Mouse (Mus musculus) hindbrain, embryonic 13.5 days (tissue): ENCODE results near the gene Vps8. TPM values are rescaled to one million over a fixed set of nuclear protein-coding genes. Genes with fewer than 3 reads are reported as not detected.

ENCODE experiments used
- ATAC-seq: fragments of 200-750 bp; cut with Nextera tagmentation; 2 replicates; pipeline ENCODE4 v1.8.0; 2017; ENCODE audit warnings: moderate TSS enrichment; ENCODE audit not compliant: low FRiP score
- H3K27ac ChIP-seq: fragments of 300-500 bp; sonication (generic); 2 replicates; pipeline ENCODE4 v1.5.1; 2015; ENCODE audit warnings: inconsistent platforms, mild to moderate bottlenecking, moderate library complexity
- H3K27me3 ChIP-seq: fragments of 300-500 bp; sonication (generic); 2 replicates; pipeline ENCODE4 v1.6.1; 2015; ENCODE audit warnings: mild to moderate bottlenecking, inconsistent platforms
- H3K36me3 ChIP-seq: fragments of 300-500 bp; sonication (generic); 2 replicates; pipeline ENCODE4 v1.6.1; 2015; ENCODE audit warnings: mild to moderate bottlenecking, inconsistent platforms
- H3K4me1 ChIP-seq: fragments of 300-500 bp; sonication (generic); replicated peaks from 2 replicates; pipeline ENCODE4 v1.6.1; 2015; ENCODE audit warnings: inconsistent platforms
- H3K4me2 ChIP-seq: fragments of 300-500 bp; sonication (generic); 2 replicates; pipeline ENCODE4 v1.6.1; 2015; ENCODE audit warnings: inconsistent platforms, mild to moderate bottlenecking, moderate library complexity
- H3K4me3 ChIP-seq: fragments of 300-500 bp; sonication (generic); 2 replicates; pipeline ENCODE4 v1.5.1; 2015; ENCODE audit warnings: mild to moderate bottlenecking, inconsistent platforms
- H3K9ac ChIP-seq: fragments of 300-500 bp; sonication (generic); 2 replicates; pipeline ENCODE4 v1.6.1; 2015; ENCODE audit warnings: mild to moderate bottlenecking, inconsistent platforms
- H3K9me3 ChIP-seq: fragments of 300-500 bp; sonication (generic); 2 replicates; pipeline ENCODE4 v1.6.1; 2016; ENCODE audit warnings: inconsistent platforms
- WGBS: fragments of 180-500 bp; shearing (Covaris S2); methylation state at CpG from one replicate; pipeline ENCODE4 v1.1.7; 2015; 5-methylcytosine and 5-hydroxymethylcytosine counted together
- polyA plus RNA-seq: library from polyadenylated mRNA; unstranded; fragments of >200 nt; fragmentation: Nextera tagmentation; extraction: Ambion mirVana; gene quantifications from 2 replicates; pipeline ENCODE4 v1.2.1, GENCODE M21; 2015

The Vps8 gene
- polyA plus RNA-seq, 1 experiment from 2014 or later, result 32.3 TPM

DNA sequence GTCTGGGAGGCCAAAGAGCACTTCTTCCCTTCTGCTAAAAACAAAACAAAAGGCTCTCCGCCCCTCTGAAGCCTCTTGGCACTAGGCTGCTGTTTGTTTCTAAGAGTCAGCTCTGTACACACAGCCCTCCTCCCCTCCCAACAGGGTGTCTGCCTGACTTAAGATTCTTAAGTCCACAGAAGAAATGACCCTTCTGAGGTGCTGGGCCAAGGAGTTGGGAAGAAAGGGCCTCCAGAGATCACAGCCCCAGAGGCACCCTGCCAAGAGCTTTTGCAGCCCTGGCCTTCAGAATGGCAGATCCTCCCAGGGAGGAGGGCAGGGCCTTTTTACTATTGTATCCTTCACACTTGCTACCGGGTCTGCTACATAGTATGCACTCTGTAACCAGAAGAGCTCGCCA is 33.6 kb upstream of the Vps8 start:
- Histone ChIP-seq H3K4me2 (no peak overlapping the region), H3K27ac (no peak overlapping the region), H3K36me3 (no peaks in the 10 kb centered on the region), H3K9ac (no peak overlapping the region), H3K4me1 (peaks cover 33% of the 10 kb centered on the region), H3K27me3 (no peaks in the 10 kb centered on the region), H3K9me3 (no peaks in the 10 kb centered on the region), H3K4me3 (no peak overlapping the region)
- ATAC-seq, result no peak
- WGBS, result 37% methylated on average over 3 of the region's 3 CpGs

DNA sequence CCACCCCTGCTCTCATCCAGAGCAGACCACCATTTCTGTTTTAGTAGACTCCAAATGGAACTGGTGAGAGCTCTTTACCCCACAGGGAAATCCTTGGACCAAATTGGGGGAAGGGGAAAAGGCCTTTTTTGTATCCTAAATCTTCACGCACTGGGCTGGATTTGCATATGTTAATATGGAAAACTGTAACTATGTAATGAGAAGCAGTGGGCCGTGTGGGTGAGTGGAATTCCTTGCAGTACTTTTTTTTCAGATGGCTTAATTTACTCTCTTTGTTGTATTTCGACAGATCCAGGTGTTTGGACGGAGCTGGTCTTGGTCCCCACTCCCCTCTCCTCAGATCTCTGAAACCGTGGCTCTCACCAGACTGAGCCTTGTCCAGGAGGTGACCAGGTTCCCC is 32.2 kb upstream of the Vps8 start:
- no peak for ATAC-seq

DNA sequence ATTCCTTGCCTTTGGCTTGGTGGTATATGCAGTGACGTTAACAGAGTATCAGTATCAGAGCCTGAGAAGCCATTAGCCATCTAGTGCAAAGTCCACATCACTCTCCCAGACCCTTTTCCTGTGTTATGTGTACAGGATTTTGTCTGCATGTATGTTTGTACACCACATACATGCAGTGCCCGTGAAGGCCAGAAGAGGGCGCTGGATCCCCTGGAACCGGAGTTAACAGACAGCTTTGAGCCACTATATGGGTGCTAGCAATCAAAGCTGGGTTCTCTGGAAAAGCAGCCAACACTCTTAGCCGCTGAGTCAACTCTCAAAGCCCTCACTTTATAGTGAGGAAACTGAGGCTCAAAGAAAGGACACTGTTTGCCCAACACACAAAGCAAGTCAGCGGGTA is 30.8 kb upstream of the Vps8 start:
- ATAC-seq, result peak; percentile 16; the same call in 1 of the 2 replicates

More for the DNA sequence above, 32.2 kb upstream of the Vps8 start:
- no peaks in the 10 kb centered on the region for H3K36me3 ChIP-seq
- H3K27me3 ChIP-seq, result no peaks in the 10 kb centered on the region
- H3K9ac ChIP-seq, result no peak overlapping the region
- 48% methylated on average over 5 of the region's 5 CpGs for WGBS
- H3K9me3 ChIP-seq, result no peaks in the 10 kb centered on the region
- H3K4me3 ChIP-seq, result no peak overlapping the region
- no peak overlapping the region for H3K27ac ChIP-seq
- no peak overlapping the region for H3K4me2 ChIP-seq
- peaks cover 43% of the 10 kb centered on the region for H3K4me1 ChIP-seq

DNA sequence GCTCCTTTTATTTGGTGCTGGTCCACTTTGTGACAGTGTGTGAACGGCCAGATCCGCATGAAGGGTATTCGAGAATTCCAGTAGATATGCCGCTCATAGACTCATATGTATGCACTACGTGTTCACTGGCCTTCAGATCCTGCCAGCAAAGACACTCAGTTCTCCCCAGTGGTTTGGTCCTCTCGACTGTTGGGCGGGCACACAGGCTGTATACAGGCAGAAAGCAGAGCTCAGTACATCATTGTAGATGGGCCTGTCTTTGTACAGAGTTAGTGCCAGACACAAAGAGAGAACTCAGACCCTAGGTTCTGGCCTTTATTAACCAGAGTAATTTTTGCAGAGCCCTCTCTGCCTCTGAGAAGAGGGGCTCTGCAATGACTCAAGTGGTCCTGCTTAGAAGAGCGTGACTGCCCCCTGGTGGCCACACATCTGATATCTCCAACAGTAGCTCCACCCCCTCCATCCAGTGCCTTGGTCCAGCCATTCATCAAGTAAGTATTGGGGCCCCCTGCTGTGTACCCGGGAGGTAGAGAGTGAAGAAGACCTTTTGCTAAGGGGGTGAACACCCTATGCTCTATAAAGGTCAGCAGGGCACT is 30.3 kb upstream of the Vps8 start:
- Histone ChIP-seq H3K9ac (no peak overlapping the region), H3K4me3 (no peak overlapping the region), H3K4me1 (peaks cover 55% of the 10 kb centered on the region), H3K27me3 (no peaks in the 10 kb centered on the region), H3K4me2 (no peak overlapping the region), H3K27ac (peak overlapping the region; percentile 64), H3K36me3 (no peaks in the 10 kb centered on the region), H3K9me3 (no peaks in the 10 kb centered on the region)
- peak; percentile 76 for ATAC-seq
- WGBS, result 33% methylated on average over 9 of the region's 9 CpGs

More for the DNA sequence above, 30.8 kb upstream of the Vps8 start:
- H3K9ac ChIP-seq, result no peak overlapping the region
- H3K27ac ChIP-seq, result peak overlapping the region; percentile 64
- H3K4me3 ChIP-seq, result no peak overlapping the region
- H3K27me3 ChIP-seq, result no peaks in the 10 kb centered on the region
- H3K36me3 ChIP-seq, result no peaks in the 10 kb centered on the region
- peaks cover 50% of the 10 kb centered on the region for H3K4me1 ChIP-seq
- WGBS, result 73% methylated on average over 6 of the region's 6 CpGs
- no peak overlapping the region for H3K4me2 ChIP-seq
- no peaks in the 10 kb centered on the region for H3K9me3 ChIP-seq

DNA sequence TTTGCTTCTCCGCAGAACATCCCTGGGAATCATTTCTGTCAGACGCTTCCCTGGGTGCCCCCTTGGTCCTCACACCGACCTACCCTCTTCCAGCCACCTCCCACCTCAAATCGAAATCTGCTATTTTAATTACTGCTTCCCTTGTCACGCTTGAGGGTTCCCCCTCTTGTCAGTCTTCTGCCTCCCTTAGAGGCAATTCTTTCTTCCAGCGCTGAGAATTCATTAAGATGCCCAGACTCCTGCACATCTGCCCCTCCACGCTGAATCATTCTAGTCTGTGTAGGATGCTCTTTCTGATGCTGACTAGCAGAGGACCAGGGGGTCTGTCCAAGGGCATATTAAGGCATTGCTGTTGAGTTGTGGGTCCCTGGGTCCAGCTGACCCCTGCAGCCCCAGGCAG is 27.4 kb upstream of the Vps8 start:
- ATAC-seq, result no peak
- 27% methylated on average over 7 of the region's 7 CpGs for WGBS
- peaks cover 61% of the 10 kb centered on the region for H3K4me1 ChIP-seq
- no peaks in the 10 kb centered on the region for H3K27me3 ChIP-seq
- H3K9me3 ChIP-seq, result no peaks in the 10 kb centered on the region
- H3K36me3 ChIP-seq, result no peaks in the 10 kb centered on the region
- no peak overlapping the region for H3K4me2 ChIP-seq
- peak overlapping the region; percentile 40 for H3K9ac ChIP-seq
- peak overlapping the region; percentile 83 for H3K27ac ChIP-seq
- no peak overlapping the region for H3K4me3 ChIP-seq

- 42% methylated on average over 5 of the region's 5 CpGs for WGBS
- peak overlapping the region; percentile 85 for H3K27ac ChIP-seq
- H3K36me3 ChIP-seq, result no peaks in the 10 kb centered on the region
- H3K4me2 ChIP-seq, result no peak overlapping the region
- H3K4me1 ChIP-seq, result peaks cover 51% of the 10 kb centered on the region
- no peak for ATAC-seq
- H3K9me3 ChIP-seq, result no peaks in the 10 kb centered on the region
- H3K27me3 ChIP-seq, result no peaks in the 10 kb centered on the region
- H3K4me3 ChIP-seq, result no peak overlapping the region
- H3K9ac ChIP-seq, result peak overlapping the region; percentile 10; the same call in 1 of the 2 replicates
Measured at GRCm38 (mm10) chr16:21397681-21398080, 25.2 kb upstream of the Vps8 start.

- Histone ChIP-seq H3K4me2 (peak overlapping the region; percentile 18), H3K27me3 (no peaks in the 10 kb centered on the region), H3K4me3 (no peak overlapping the region), H3K36me3 (no peaks in the 10 kb centered on the region), H3K27ac (peak overlapping the region; percentile 85), H3K9ac (peak overlapping the region; percentile 25; the same call in 1 of the 2 replicates), H3K9me3 (no peaks in the 10 kb centered on the region), H3K4me1 (peaks cover 58% of the 10 kb centered on the region)
- ATAC-seq, result peak; percentile 24
- 6% methylated on average over 8 of the region's 8 CpGs for WGBS
Measured at GRCm38 (mm10) chr16:21398345-21399051, 24.4 kb upstream of the Vps8 start.

DNA sequence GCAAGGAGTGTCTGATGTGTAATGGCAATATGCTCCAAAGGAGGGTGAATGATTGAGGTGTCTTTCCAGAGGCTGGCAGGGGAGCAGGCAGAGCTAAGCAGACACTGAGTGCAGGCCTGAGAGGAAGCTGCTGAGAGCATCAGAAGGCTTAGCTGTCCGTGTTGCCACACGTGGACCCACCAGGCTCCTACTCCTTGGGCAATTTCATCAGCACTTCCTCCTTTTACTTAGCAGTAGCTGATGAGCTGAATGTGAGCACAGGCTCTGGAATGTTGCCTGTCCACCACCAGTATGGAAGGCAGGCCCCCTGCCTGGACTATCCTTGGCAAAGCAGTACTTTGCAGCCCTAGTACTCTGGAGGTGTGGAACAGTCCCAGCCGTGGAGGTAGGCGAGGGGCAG is 23.0 kb upstream of the Vps8 start:
- 84% methylated on average over 4 of the region's 4 CpGs for WGBS
- no peaks in the 10 kb centered on the region for H3K36me3 ChIP-seq
- H3K4me2 ChIP-seq, result no peak overlapping the region
- no peak for ATAC-seq
- H3K9ac ChIP-seq, result no peak overlapping the region
- H3K4me1 ChIP-seq, result peaks cover 56% of the 10 kb centered on the region
- 0 out of 2 replicates have a peak overlapping the region, but pooled peaks have one; percentile 4 for H3K27ac ChIP-seq
- H3K9me3 ChIP-seq, result no peaks in the 10 kb centered on the region
- H3K27me3 ChIP-seq, result peaks cover 3% of the 10 kb centered on the region; the same call in 1 of the 2 replicates
- H3K4me3 ChIP-seq, result no peak overlapping the region

- WGBS, result 74% methylated on average over 17 of the region's 17 CpGs
- Histone ChIP-seq H3K36me3 (no peaks in the 10 kb centered on the region), H3K27ac (no peak overlapping the region), H3K9me3 (no peaks in the 10 kb centered on the region), H3K9ac (no peak overlapping the region), H3K27me3 (peaks cover 3% of the 10 kb centered on the region; the same call in 1 of the 2 replicates), H3K4me1 (peaks cover 40% of the 10 kb centered on the region), H3K4me2 (no peak overlapping the region), H3K4me3 (no peak overlapping the region)
- no peak for ATAC-seq
Measured at GRCm38 (mm10) chr16:21402068-21402467, 20.9 kb upstream of the Vps8 start.

DNA sequence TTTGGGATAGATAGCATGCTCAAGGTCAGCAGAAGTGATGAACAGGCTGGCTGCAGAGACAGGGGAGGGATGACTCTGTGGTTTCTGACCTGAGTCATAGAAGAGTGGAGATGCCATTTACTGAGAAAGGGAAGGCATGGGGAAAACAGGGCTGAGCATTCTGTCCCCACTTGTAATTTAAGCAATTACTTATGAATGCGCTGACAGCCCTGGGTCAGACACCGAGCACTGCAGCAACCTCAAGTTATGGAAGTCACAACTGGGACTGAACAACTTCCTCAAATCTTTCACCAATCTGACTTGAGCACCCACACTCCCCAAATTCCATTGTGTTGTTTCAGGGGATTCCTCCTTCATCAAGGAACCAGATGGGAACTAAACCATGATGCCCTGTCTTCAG is 19.5 kb upstream of the Vps8 start:
- Histone ChIP-seq H3K4me3 (no peak overlapping the region), H3K27ac (no peak overlapping the region), H3K9me3 (no peaks in the 10 kb centered on the region), H3K4me1 (peaks cover 27% of the 10 kb centered on the region), H3K9ac (no peak overlapping the region), H3K4me2 (no peak overlapping the region), H3K27me3 (peaks cover 3% of the 10 kb centered on the region; the same call in 1 of the 2 replicates), H3K36me3 (no peaks in the 10 kb centered on the region)
- ATAC-seq, result no peak
- WGBS, result 85% methylated on average over 2 of the region's 2 CpGs

- Histone ChIP-seq H3K4me2 (no peak overlapping the region), H3K36me3 (no peaks in the 10 kb centered on the region), H3K9ac (no peak overlapping the region), H3K27ac (peak overlapping the region; percentile 62; the same call in 1 of the 2 replicates), H3K9me3 (no peaks in the 10 kb centered on the region), H3K4me3 (no peak overlapping the region), H3K4me1 (peaks cover 17% of the 10 kb centered on the region), H3K27me3 (peaks cover 3% of the 10 kb centered on the region; the same call in 1 of the 2 replicates)
- 53% methylated on average over 5 of the region's 5 CpGs for WGBS
- no peak for ATAC-seq
Measured at GRCm38 (mm10) chr16:21404631-21405030, 18.3 kb upstream of the Vps8 start.

DNA sequence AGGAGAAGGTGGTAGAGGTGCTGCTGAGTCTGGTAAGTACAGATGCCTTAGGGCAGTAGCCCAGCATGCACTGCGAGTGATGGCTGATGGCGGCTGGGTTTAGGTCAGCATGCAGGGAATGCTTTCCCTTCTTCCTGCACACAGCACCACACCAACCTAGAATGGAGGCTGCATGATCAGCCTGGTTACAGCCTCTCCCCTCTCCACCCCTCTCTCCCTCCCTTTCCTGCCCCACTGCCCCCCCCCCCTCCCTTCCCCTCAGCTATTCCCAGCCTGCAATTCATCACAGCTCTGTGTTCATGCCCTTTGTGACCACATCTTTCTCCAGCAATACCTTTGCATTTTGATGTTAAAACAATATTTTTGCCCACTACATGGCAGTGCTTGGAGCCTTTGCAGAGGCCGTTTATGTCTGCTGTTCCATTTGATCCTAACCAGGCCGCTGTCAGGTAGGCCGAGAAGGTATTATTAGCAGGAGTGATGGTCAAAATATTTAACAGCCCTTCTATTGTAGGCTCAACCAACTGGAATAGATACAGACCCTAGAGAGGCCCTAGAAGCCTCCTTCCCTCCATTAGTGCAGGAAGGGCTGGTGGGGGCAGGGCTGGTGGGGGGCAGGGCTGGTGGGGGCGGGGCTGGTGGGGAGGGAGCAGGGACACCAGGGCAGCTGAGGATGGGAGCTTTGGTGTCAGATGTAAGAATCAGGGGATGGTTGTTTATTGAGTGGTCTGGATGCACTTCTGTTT is 17.5 kb upstream of the Vps8 start:
- ATAC-seq, result peak; percentile 52
- H3K4me1 ChIP-seq, result peaks cover 17% of the 10 kb centered on the region
- H3K9ac ChIP-seq, result no peak overlapping the region
- peaks cover 3% of the 10 kb centered on the region; the same call in 1 of the 2 replicates for H3K27me3 ChIP-seq
- H3K4me2 ChIP-seq, result no peak overlapping the region
- 47% methylated on average over 6 of the region's 6 CpGs for WGBS
- no peaks in the 10 kb centered on the region for H3K9me3 ChIP-seq
- no peak overlapping the region for H3K4me3 ChIP-seq
- no peaks in the 10 kb centered on the region for H3K36me3 ChIP-seq
- H3K27ac ChIP-seq, result peak overlapping the region; percentile 62
